Mouse (Mus musculus) thymus, adult 2 months (tissue): ENCODE results near the gene Marcksl1. TPM values are rescaled to one million over a fixed set of nuclear protein-coding genes. Genes with fewer than 3 reads are reported as not detected.

Experiments
- DNase-seq: peaks from one replicate; pipeline ENCODE4 v3.0.0; 2021
- H3K27ac ChIP-seq: fragments of 200-500 bp; 2 replicates; pipeline ENCODE4 v1.5.1; 2012; ENCODE audit warnings: low read length, control low read depth; ENCODE audit not compliant: control insufficient read depth, insufficient read depth
- H3K27me3 ChIP-seq: fragments of 200-500 bp; 2 replicates; pipeline ENCODE4 v1.6.1; 2012; ENCODE audit warnings: mild to moderate bottlenecking, low read length, moderate library complexity, mixed read lengths; ENCODE audit not compliant: control insufficient read depth, insufficient read depth
- H3K36me3 ChIP-seq: fragments of 200-500 bp; 2 replicates; pipeline ENCODE4 v1.6.1; 2012; ENCODE audit warnings: mild to moderate bottlenecking, low read length, moderate library complexity; ENCODE audit not compliant: control insufficient read depth, insufficient read depth
- H3K4me1 ChIP-seq: fragments of 200-500 bp; replicated peaks from 2 replicates; pipeline ENCODE4 v1.6.1; 2012; ENCODE audit warnings: low read length; ENCODE audit not compliant: control insufficient read depth, insufficient read depth
- H3K4me3 ChIP-seq: fragments of 200-500 bp; 2 replicates; pipeline ENCODE4 v1.5.1; 2012; ENCODE audit warnings: mild to moderate bottlenecking, low read length, control low read depth, moderate library complexity; ENCODE audit not compliant: control insufficient read depth, insufficient read depth
- CTCF ChIP-seq: fragments of 200-500 bp; IDR thresholded peaks from 2 replicates; pipeline ENCODE4 v1.5.1; 2012; ENCODE audit warnings: mild to moderate bottlenecking, control low read depth, low read length, moderate library complexity, borderline replicate concordance; ENCODE audit not compliant: control insufficient read depth, poor library complexity, insufficient read depth; ENCODE audit errors: extremely low read depth
- POLR2A ChIP-seq: fragments of 200-500 bp; IDR thresholded peaks from 2 replicates; pipeline ENCODE4 v1.6.1; 2012; ENCODE audit warnings: mild to moderate bottlenecking, low read length, control low read depth, moderate library complexity; ENCODE audit not compliant: control insufficient read depth, poor library complexity, insufficient read depth; ENCODE audit errors: extremely low read depth
- WGBS: fragments of 180-500 bp; shearing (Covaris S2); methylation state at CpG from one replicate; pipeline ENCODE4 v1.1.7; 2018; 5-methylcytosine and 5-hydroxymethylcytosine counted together
- polyA plus RNA-seq: library from polyadenylated mRNA; depleted of rRNA; stranded (reverse); fragments of >200 nt; gene quantifications from 2 replicates; pipeline ENCODE4 v1.2.3, GENCODE M21; 2012

The Marcksl1 gene
- polyA plus RNA-seq, 1 experiment = 152 TPM

DNA sequence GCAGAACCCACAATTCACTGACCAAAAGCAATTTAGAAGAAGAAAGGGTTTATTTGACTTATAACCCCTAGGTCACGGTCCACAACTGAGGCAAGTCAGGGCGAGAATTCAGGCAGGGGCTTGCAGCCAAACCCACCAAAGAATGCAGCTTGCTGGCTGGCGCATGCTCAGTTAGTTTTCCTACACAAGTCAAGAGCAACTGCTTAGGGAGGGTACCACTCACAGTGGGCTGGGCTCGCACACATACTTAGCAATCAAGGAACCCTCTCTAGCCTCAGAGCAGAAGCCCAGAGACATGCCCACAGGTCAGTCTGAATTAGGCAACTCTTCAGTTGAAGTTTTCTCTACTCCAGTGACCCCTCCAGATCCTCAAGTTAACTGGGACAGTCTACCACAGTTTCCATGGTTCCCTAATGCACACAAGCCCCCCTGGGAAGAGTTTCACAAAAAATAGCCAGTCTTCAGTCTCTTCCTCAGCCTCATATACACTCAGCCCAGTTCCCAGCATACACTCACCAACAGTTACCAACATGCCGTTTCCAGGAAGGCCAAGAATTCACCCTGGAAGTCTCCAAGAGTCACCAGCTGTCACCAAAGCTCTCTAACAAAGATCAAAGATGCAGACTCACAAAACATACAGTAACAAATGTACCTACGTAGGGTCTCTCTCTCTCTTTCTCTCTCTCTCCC, 2.5 kb upstream of the Marcksl1 start:
- 84% methylated on average over 6 of the region's 6 CpGs for WGBS
- no peak for DNase-seq
- no peak overlapping the region for H3K27ac ChIP-seq
- H3K4me3 ChIP-seq = no peak overlapping the region
- H3K27me3 ChIP-seq = no peaks in the 10 kb centered on the region
- H3K4me1 ChIP-seq = peaks cover 16% of the 10 kb centered on the region; the same call in 1 of the 2 replicates
- no peaks in the 10 kb centered on the region for H3K36me3 ChIP-seq
- TF ChIP-seq POLR2A = no peak
- TF ChIP-seq CTCF = no peak

DNA sequence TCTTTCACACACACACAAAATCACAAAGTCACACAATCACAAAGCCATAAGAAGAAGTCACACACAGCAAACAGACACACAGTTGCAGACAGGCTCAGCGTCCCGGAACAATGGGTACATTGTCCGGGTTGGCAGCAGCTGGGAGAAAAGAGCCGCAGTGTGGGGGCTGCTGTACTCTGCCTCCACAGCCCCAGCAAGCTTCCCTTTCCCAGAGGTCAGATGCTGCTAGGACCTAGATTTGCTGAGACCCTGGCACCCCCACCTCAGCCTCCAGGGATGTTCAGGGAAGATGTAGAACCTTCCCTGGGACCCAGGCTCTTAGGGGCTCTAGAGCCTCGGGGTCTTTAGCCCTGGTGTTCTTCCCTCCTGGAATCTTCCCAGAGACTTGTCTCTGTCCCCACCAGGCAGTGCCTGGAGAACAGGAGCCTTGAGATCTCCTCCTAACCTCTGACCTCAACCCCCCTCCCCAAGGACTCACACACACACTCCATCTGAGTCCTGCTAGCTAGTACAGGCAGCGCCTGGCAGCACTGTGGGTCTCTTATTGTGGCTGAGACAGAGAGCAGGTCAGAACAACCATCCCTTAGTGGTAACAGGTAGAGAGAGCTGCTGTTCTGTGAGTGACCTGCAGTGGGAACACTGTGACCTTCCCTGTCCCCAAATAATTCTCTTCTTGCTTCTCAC, 1.8 kb upstream of the Marcksl1 start:
- DNase-seq = no peak
- Histone ChIP-seq H3K27me3 (no peaks in the 10 kb centered on the region), H3K36me3 (peaks cover 2% of the 10 kb centered on the region), H3K27ac (no peak overlapping the region), H3K4me3 (no peak overlapping the region), H3K4me1 (peaks cover 16% of the 10 kb centered on the region; the same call in 1 of the 2 replicates)
- TF ChIP-seq POLR2A (no peak), CTCF (no peak)
- 92% methylated on average over 6 of the region's 6 CpGs for WGBS

DNA sequence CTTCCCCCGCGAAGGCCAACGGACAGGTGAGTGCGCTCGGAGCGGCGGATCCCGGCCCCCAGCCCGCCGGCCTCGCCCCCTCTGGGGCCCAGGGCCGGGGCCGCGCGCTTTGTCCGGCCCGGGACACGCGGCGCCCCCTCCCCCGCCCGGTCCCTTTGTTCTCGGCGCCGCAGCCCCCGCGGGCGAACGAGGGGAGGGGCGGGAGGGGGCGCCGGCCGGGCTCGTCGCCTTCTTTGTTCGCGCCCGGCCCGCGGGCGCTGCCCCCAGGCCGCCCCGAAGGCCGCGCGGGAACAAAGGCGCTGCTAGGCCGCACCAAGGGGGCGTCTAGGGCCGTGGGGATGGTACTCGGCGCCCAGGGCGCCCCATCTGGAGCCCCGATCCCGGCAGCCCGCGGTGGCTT, 510 bp downstream of the Marcksl1 start:
- H3K4me1 ChIP-seq = peaks cover 11% of the 10 kb centered on the region; the same call in 1 of the 2 replicates
- H3K27ac ChIP-seq = no peak overlapping the region
- WGBS = under 1% methylated on average over 57 of the region's 57 CpGs
- peak overlapping the region; percentile 80 for H3K4me3 ChIP-seq
- peaks cover 23% of the 10 kb centered on the region for H3K36me3 ChIP-seq
- no peaks in the 10 kb centered on the region for H3K27me3 ChIP-seq
- TF ChIP-seq POLR2A (no peak), CTCF (no peak)
- no peak for DNase-seq

DNA sequence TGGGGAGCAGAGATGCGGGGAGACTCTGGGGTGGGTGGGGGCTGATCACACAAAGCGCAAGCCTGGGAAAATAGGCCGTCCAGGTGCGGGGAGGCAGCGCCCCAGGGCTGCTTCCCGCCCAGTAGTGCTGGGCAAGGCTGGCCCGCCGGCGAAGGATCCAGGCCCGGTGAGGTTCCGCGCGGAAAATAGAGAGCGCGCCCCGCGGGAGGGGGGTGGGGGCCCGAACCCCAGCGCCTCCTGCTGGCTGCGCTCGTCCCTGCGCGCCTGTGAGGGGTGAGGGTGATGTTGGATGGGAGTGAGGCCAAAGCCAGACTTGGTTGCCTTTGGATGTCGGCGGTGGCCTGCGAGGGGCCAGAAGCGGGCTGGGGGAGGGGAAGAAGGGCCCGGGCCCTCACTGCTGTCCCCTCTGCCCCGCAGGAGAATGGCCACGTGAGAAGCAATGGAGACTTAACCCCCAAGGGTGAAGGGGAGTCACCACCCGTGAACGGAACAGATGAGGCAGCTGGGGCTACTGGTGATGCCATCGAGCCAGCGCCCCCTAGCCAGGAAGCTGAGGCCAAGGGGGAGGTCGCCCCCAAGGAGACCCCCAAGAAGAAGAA, 1.0 kb downstream of the Marcksl1 start:
- WGBS = under 1% methylated on average over 33 of the region's 35 CpGs
- Histone ChIP-seq H3K27ac (no peak overlapping the region), H3K4me1 (peaks cover 11% of the 10 kb centered on the region; the same call in 1 of the 2 replicates), H3K36me3 (peaks cover 25% of the 10 kb centered on the region), H3K4me3 (peak overlapping the region; percentile 80), H3K27me3 (no peaks in the 10 kb centered on the region)
- DNase-seq = peak; percentile 76
- TF ChIP-seq POLR2A (no peak), CTCF (peak; percentile 91; the same call in 1 of the 2 replicates)

DNA sequence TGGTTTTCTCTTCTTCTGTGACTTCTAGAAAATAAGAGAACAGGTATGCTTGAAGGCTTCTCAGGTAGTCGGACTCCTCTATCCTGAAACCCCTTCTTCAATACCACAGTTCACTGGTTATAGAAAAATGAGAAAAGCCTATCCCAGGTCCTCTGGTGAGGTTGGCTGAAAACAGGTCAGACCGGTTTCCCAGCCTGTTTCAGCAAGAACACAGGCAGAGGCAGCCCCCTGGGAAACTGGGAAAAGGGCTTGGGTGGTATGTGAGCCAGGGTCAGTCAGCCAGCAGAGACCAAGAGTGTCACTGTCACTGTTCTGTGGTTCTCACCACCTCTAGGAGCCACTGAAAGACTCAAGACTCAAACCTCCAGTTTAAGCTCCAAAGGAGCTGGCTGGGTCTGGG, 3.5 kb downstream of the Marcksl1 start:
- Histone ChIP-seq H3K27ac (no peak overlapping the region), H3K4me1 (peaks cover 11% of the 10 kb centered on the region; the same call in 1 of the 2 replicates), H3K4me3 (no peak overlapping the region), H3K27me3 (no peaks in the 10 kb centered on the region), H3K36me3 (peaks cover 49% of the 10 kb centered on the region)
- DNase-seq = no peak
- WGBS = 93% methylated on average over 2 of the region's 2 CpGs
- no peak for TF ChIP-seq POLR2A
- no peak for TF ChIP-seq CTCF

DNA sequence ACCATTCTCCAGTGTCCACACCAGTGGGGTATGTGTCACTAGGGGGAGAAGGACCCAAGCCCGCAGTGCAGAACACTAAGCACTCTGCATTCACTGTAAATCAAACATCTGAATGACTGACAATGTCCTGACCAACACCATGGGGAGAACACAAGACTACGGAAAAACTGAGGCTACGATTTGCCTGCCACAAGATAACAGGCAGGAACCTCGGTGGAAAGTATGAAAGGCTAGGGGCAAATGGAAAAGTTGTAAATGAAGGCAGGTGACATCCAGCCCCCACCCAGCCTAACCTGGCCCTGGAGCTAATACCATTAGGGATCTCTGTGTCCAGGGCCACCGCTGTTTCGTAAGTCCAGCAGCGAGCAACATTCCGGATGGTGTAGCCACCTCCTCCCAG, 5.1 kb downstream of the Marcksl1 start:
- H3K4me1 ChIP-seq = peaks cover 7% of the 10 kb centered on the region; the same call in 1 of the 2 replicates
- WGBS = 93% methylated on average over 8 of the region's 8 CpGs
- peaks cover 65% of the 10 kb centered on the region for H3K36me3 ChIP-seq
- no peak overlapping the region for H3K4me3 ChIP-seq
- no peaks in the 10 kb centered on the region for H3K27me3 ChIP-seq
- H3K27ac ChIP-seq = no peak overlapping the region
- DNase-seq = no peak
- TF ChIP-seq CTCF = no peak
- TF ChIP-seq POLR2A = no peak

DNA sequence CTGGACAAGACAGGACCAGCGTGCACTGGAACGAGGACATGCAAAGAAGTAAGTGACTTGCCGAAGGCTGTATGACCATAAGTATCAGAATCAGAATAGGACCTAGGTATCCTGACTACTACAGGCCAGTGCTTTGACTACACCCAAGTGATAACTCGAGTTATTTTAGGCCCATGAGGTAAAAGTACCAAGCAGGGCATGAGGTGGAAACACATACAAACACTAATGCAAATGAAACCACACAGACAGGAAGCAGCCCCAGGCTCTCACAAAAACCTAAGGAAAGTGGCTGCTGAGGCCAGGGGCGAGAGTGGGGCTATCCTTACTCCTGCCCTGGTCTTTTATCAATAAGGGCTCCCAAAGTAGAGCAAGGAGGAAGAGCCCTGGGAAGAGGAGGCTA, 12.0 kb downstream of the Marcksl1 start:
- DNase-seq = no peak
- no peak overlapping the region for H3K27ac ChIP-seq
- TF ChIP-seq CTCF = no peak
- TF ChIP-seq POLR2A = no peak
- 84% methylated on average over 5 of the region's 5 CpGs for WGBS
- H3K4me3 ChIP-seq = no peak overlapping the region
- H3K36me3 ChIP-seq = peaks cover 80% of the 10 kb centered on the region
- no peaks in the 10 kb centered on the region for H3K27me3 ChIP-seq
- H3K4me1 ChIP-seq = no peaks in the 10 kb centered on the region
